Mouse (Mus musculus): ENCODE data around the gene Rnps1. TPM values are rescaled to one million over a fixed set of nuclear protein-coding genes. Genes with fewer than 3 reads are reported as not detected.
A peak's percentile ranks its signal among the peaks of the same experiment; 100 is the strongest.

Gene Rnps1
- total RNA-seq, 2 experiments from 2014 or later: 59.1 to 67.5 TPM

GRCm38 (mm10) chr17:24469336-24469909, 55.1 kb downstream of the Rnps1 start:
- DNase-seq: no peak

- DNase-seq: peak; percentile 99
These were observed 55.7 kb downstream of the Rnps1 start, which contains the start of the genes E4f1 and Pgp for GRCm38 (mm10) chr17:24469910-24470602. E4f1 (minus strand) TSS chr17:24470313. Pgp (plus strand) TSS chr17:24470392.

- peak; percentile 52 for DNase-seq
These were observed 56.5 kb downstream of the Rnps1 start for GRCm38 (mm10) chr17:24470701-24471527.

- peak; percentile 50 for DNase-seq
These were observed 58.1 kb downstream of the Rnps1 start for GRCm38 (mm10) chr17:24472512-24472911.

- no peak for DNase-seq
These were observed 59.4 kb downstream of the Rnps1 start, which contains the start of gene Bricd5 for GRCm38 (mm10) chr17:24473612-24474275. Bricd5 (plus strand) TSS chr17:24473884.

- DNase-seq: no peak
These were observed 60.2 kb downstream of the Rnps1 start for GRCm38 (mm10) chr17:24474557-24474956.

Other genes starting within 250 kb of the Rnps1 start
- 100 to 1,000 TPM; 180 to 191 TPM for gene Atp6v0c, start 244.9 kb upstream of the Rnps1 start, total RNA-seq (2021)
- gene Tbc1d24, start 209.0 kb upstream of the Rnps1 start, total RNA-seq (2021): 1 to 10 TPM; 5.8 to 8.9 TPM
- gene Ntn3, start 205.0 kb upstream of the Rnps1 start, total RNA-seq (2021): 1 to 10 TPM; 1.6 to 2.5 TPM
- 1 to 10 TPM; 2.5 to 4.0 TPM for gene Tedc2, start 193.7 kb upstream of the Rnps1 start, total RNA-seq (2021)
- 1 to 10 TPM; 5.0 to 8.2 TPM for gene Ccnf, start 163.1 kb upstream of the Rnps1 start, total RNA-seq (2021)
- gene Abca17, start 63.5 kb upstream of the Rnps1 start, total RNA-seq (2021): under 1 TPM in 1 of 2 experiments, not detected in 1; 0.05 TPM
- gene Abca3, start 62.6 kb upstream of the Rnps1 start, total RNA-seq (2021): 10 to 100 TPM; 10.2 to 11.4 TPM
- gene Eci1, start 12.1 kb downstream of the Rnps1 start, total RNA-seq (2021): 100 to 1,000 TPM; 147 to 161 TPM
- 1 to 10 TPM in 1 of 2 experiments, under 1 TPM in 1; 0.63 to 1.7 TPM for gene Dnase1l2, start 28.5 kb downstream of the Rnps1 start, total RNA-seq (2021)
- gene E4f1, start 55.7 kb downstream of the Rnps1 start, total RNA-seq (2021): 10 to 100 TPM; 10.8 to 17.3 TPM
- 10 to 100 TPM; 34.1 to 39.2 TPM for gene Pgp, start 55.8 kb downstream of the Rnps1 start, total RNA-seq (2021)
- gene Bricd5, start 59.3 kb downstream of the Rnps1 start, total RNA-seq (2021): under 1 TPM; 0.65 to 0.73 TPM
- gene Mlst8, start 64.5 kb downstream of the Rnps1 start, total RNA-seq (2021): 10 to 100 TPM; 10.8 to 12.1 TPM
- under 1 TPM; 0.56 to 0.68 TPM for gene Caskin1, start 74.0 kb downstream of the Rnps1 start, total RNA-seq (2021)
- gene Traf7, start 113.4 kb downstream of the Rnps1 start, total RNA-seq (2021): 10 to 100 TPM; 47.2 to 60.9 TPM
- under 1 TPM; 0.18 to 0.47 TPM for gene Rab26, start 119.6 kb downstream of the Rnps1 start, total RNA-seq (2021)
- 10 to 100 TPM; 34.6 to 49.1 TPM for gene Pkd1, start 135.3 kb downstream of the Rnps1 start, total RNA-seq (2021)
- 10 to 100 TPM; 51.7 to 61.1 TPM for gene Tsc2, start 218.1 kb downstream of the Rnps1 start, total RNA-seq (2021)
- 1 to 10 TPM; 4.3 TPM for gene Nthl1, start 218.1 kb downstream of the Rnps1 start, total RNA-seq (2021)
- gene Slc9a3r2, start 235.8 kb downstream of the Rnps1 start, total RNA-seq (2021): 10 to 100 TPM; 30.1 to 33.4 TPM
- gene Npw, start 243.9 kb downstream of the Rnps1 start, total RNA-seq (2021): not detected

Measured in gastrocnemius, postnatal 10 days (tissue).